Mouse (Mus musculus) NIH3T3 (cell line): Measurements from ENCODE around the gene Ddias.
A peak's percentile ranks its signal among the peaks of the same experiment; 100 is the strongest.

Experiments
- DNase-seq: peaks from one replicate; pipeline ENCODE4 v3.0.0-alpha.2; 2012; ENCODE audit warnings: low read depth

Ddias gene

GRCm38 (mm10) chr7:92848246-92848645, 25.8 kb downstream of the Ddias start:
- DNase-seq, result no peak

DNA sequence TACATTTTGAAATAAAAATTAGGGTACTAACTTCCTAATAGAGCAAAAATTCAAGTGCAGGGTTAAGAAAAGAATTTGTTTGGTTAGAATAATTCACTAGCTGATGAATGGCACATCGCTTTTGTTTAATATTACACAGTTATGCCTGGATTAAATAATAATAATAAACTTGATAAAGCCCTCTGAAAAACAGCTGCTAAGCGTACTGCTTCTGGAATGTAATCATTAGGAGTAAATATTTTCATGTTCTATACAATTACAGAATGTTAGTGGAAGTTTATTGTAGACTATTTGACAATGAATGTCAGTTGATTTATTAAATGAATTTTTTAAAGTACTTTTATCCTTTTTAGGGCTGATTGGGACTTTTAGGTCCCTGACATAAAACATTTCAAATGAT, 31.8 kb downstream of the Ddias start:
- no peak for DNase-seq

- peak; percentile 65 for DNase-seq
These were observed 36.1 kb downstream of the Ddias start for GRCm38 (mm10) chr7:92837907-92838306.

DNA sequence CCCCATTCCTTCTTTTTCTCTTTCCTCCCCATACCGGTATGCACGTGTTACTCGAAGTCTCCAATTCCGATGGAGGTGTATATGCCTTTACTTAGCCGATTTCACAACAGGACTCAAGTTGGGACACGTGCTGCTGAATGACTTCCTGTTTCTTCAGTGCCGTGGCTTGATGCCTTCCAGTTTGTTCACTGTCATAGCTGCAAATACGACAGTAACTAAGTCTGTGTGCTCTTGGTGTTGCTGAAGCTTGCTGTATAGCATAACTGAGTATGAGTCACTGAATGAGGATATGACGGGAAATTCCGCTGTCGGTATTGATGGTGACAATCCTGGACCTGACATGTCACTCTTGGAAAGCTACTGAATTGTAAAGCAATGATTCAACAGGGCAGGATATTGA, 36.8 kb downstream of the Ddias start:
- DNase-seq, result peak; percentile 19

- no peak for DNase-seq
These were observed 37.6 kb downstream of the Ddias start for GRCm38 (mm10) chr7:92836447-92836846.

- DNase-seq, result no peak
These were observed 39.7 kb downstream of the Ddias start for GRCm38 (mm10) chr7:92834391-92834790.

DNA sequence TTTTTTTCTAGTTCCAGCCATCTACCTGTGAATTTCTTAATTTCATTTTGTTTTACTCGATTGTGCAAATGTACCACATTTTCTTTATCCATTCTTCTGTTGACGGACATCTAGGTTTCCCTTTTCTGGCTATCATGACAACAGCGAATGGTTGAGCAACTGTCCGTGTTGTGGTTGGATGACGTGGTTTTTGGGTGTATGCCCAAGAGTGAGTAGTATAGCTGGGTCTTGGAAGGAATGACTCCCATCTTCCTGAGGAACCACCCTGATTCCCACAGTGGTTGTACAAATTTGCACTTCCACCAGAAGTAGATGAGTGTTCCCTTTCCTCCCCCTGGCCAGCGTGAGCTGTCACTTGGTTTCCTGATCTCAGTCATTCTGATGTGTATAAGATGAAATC, 41.7 kb downstream of the Ddias start:
- peak; percentile 70 for DNase-seq

DNA sequence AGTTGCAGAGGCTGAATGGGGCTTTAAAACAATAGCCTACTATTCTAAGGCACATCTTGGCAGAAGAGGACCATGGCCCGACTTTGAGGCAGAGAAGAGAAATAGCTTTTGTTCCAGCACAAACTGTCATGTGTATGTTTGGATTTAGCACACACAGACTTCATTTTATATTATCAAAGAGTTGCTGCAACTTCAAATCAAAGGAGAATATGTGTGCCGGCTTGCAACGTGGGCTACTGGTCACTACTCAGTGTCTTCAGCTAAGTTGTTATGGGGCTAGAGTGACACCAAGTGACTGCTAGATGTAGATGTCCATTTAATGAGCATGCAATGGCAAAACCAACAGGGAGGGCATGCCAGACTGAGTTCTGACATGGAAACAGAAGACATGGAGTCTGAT, 46.1 kb downstream of the Ddias start:
- peak; percentile 16 for DNase-seq

DNA sequence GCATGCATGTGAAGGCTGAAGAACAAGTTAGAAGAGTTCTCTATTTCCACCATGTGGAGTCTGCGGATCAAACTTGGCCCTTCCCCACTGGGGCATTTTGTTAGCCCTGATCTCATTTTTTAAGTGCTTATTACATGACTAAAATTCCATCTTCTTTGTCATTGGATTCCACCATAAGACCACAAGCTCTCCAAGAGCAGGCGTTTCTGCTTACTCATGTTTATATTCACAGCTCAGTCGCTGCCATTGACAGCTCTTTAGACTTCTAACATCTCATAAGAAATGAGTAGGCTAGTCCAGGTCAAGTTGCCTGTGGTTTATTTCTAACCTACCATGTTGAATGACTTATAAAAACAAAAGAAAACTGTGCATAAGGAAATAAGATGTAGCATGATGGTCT, 47.8 kb downstream of the Ddias start:
- DNase-seq, result peak; percentile 32

GRCm38 (mm10) chr7:92822409-92823101, 51.5 kb downstream of the Ddias start:
- no peak for DNase-seq

DNA sequence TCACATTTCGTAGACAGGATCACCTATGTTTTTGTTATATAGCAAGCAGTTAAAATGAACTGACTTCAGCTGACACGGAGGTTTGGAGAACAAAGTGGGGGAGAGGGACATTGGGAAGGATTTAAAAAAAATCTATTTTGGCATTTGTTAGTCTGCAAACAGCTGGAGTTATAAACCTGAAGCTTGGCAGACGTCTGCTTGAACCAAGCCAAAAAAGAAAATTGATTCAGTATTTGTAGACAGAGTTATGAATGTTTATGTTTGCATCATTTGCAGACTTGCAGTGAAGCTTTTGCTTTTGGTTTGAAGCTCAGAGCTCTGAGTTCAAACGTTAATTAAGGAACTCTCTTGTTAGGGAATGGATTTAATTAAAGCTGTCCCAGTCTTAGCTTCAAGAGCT, 52.2 kb downstream of the Ddias start:
- peak; percentile 84 for DNase-seq

- DNase-seq, result peak; percentile 45
These were observed 53.0 kb downstream of the Ddias start for GRCm38 (mm10) chr7:92820941-92821465.

GRCm38 (mm10) chr7:92820410-92820809, 53.6 kb downstream of the Ddias start:
- DNase-seq, result no peak

- no peak for DNase-seq
These were observed 54.4 kb downstream of the Ddias start for GRCm38 (mm10) chr7:92819656-92820055.

DNA sequence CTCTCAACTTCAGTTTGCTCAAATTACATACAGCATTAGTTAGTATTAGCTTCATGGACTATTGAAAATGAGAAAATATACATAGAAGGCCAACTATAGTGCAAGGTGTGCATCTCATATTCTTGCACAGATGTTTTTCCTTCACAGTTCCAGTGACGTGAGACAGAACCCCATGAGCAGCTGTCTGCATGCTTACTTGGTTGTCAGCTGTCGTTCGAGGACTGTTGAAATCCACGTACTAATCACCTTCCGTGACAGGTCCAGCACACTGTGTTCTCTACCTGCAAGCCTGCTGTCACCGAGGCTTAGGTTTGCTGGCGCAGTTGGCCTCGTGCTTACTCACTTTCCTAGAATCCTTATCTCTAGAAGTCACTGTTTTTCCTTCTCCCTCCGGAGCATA, 56.2 kb downstream of the Ddias start:
- no peak for DNase-seq

DNA sequence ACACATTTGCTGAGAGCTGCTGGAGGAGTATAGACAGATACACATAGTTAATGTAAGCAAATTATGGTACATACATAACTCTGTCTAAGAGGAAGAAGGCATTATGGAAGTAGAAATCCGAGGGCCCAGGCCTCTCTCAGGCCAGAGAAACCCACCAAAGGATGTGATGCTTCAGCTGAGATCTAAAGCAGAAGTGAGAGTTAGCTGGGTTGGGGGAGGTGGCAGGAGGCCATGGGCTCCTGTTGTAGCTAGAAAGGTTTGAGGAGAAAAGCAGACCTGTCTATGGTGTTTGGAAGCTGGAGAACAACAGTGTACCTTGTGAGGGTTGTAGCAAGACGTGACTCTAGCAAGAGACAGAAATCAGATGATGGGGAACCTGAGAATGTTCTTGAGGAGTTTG, 56.8 kb downstream of the Ddias start:
- no peak for DNase-seq

GRCm38 (mm10) chr7:92811667-92812279, 62.3 kb downstream of the Ddias start:
- DNase-seq, result peak; percentile 12
